Mouse (Mus musculus) heart, embryonic 13.5 days (tissue): ENCODE measurements around the gene Rgp1. TPM values are rescaled to one million over a fixed set of nuclear protein-coding genes. Genes with fewer than 3 reads are reported as not detected.
"Not testable (repeated sequence)": the region's sequence is repeated elsewhere in the genome, so short reads cannot be mapped to it uniquely, and the experiment has no call there.

ENCODE experiments used
- ATAC-seq: fragments of 200-750 bp; cut with Nextera tagmentation; 2 replicates; pipeline ENCODE4 v1.8.0; 2017; ENCODE audit warnings: moderate TSS enrichment; ENCODE audit not compliant: insufficient number of reproducible peaks, low FRiP score, low TSS enrichment; ENCODE audit errors: extremely low read depth
- H3K27ac ChIP-seq: fragments of 300-500 bp; sonication (generic); replicated peaks from 2 replicates; pipeline ENCODE4 v1.5.1; 2015; ENCODE audit warnings: moderate library complexity, mild to moderate bottlenecking, inconsistent platforms
- H3K27me3 ChIP-seq: fragments of 300-500 bp; sonication (generic); replicated peaks from 2 replicates; pipeline ENCODE4 v1.6.1; 2015; ENCODE audit warnings: mild to moderate bottlenecking, inconsistent platforms
- H3K36me3 ChIP-seq: fragments of 300-500 bp; sonication (generic); 2 replicates; pipeline ENCODE4 v1.6.1; 2015; ENCODE audit warnings: mild to moderate bottlenecking, inconsistent platforms
- H3K4me1 ChIP-seq: fragments of 300-500 bp; sonication (generic); 2 replicates; pipeline ENCODE4 v1.6.1; 2015; ENCODE audit warnings: inconsistent platforms
- H3K4me2 ChIP-seq: fragments of 300-500 bp; sonication (generic); 2 replicates; pipeline ENCODE4 v1.6.1; 2015; ENCODE audit warnings: inconsistent platforms, mild to moderate bottlenecking, moderate library complexity
- H3K4me3 ChIP-seq: fragments of 300-500 bp; sonication (generic); 2 replicates; pipeline ENCODE4 v1.5.1; 2015; ENCODE audit warnings: moderate library complexity, mild to moderate bottlenecking, inconsistent platforms
- H3K9ac ChIP-seq: fragments of 300-500 bp; sonication (generic); 2 replicates; pipeline ENCODE4 v1.6.1; 2015; ENCODE audit warnings: inconsistent platforms, mild to moderate bottlenecking, moderate library complexity
- H3K9me3 ChIP-seq: fragments of 300-500 bp; sonication (generic); 2 replicates; pipeline ENCODE4 v1.6.1; 2016; ENCODE audit warnings: inconsistent platforms
- WGBS: fragments of 180-500 bp; shearing (Covaris S2); methylation state at CpG from one replicate; pipeline ENCODE4 v1.1.7; 2015; ENCODE audit warnings: mixed read lengths; 5-methylcytosine and 5-hydroxymethylcytosine counted together
- polyA plus RNA-seq: library from polyadenylated mRNA; unstranded; fragments of >200 nt; fragmentation: Nextera tagmentation; extraction: Ambion mirVana; gene quantifications from 2 replicates; pipeline ENCODE4 v1.2.1, GENCODE M21; 2015

Gene Rgp1
- polyA plus RNA-seq, 1 experiment from 2014 or later: 21.4 TPM

- Histone ChIP-seq H3K4me1 (peaks cover 49% of the 10 kb centered on the region), H3K36me3 (peaks cover 49% of the 10 kb centered on the region)
These were observed 2.9 kb downstream of the Rgp1 start for GRCm38 (mm10) chr4:43581381-43581780.

GRCm38 (mm10) chr4:43582241-43582640, 3.7 kb downstream of the Rgp1 start:
- 89% methylated on average over 5 of the region's 5 CpGs for WGBS

More at GRCm38 (mm10) chr4:43581381-43581780, 2.9 kb downstream of the Rgp1 start:
- H3K27ac ChIP-seq: no peak overlapping the region
- H3K9me3 ChIP-seq: no peaks in the 10 kb centered on the region
- H3K9ac ChIP-seq: no peak overlapping the region
- H3K4me2 ChIP-seq: no peak overlapping the region
- WGBS: 93% methylated on average over 12 of the region's 12 CpGs
- ATAC-seq: no peak
- no peaks in the 10 kb centered on the region for H3K27me3 ChIP-seq
- no peak overlapping the region for H3K4me3 ChIP-seq

GRCm38 (mm10) chr4:43583421-43583820, 4.9 kb downstream of the Rgp1 start:
- ATAC-seq: no peak
- H3K4me2 ChIP-seq: no peak overlapping the region
- 65% methylated on average over 7 of the region's 7 CpGs for WGBS
- H3K27me3 ChIP-seq: no peaks in the 10 kb centered on the region
- no peak overlapping the region for H3K4me3 ChIP-seq
- H3K36me3 ChIP-seq: peaks cover 49% of the 10 kb centered on the region
- H3K4me1 ChIP-seq: peaks cover 42% of the 10 kb centered on the region
- no peak overlapping the region for H3K27ac ChIP-seq
- H3K9ac ChIP-seq: no peak overlapping the region
- H3K9me3 ChIP-seq: no peaks in the 10 kb centered on the region

More at GRCm38 (mm10) chr4:43582241-43582640, 3.7 kb downstream of the Rgp1 start:
- no peak for ATAC-seq
- H3K27ac ChIP-seq: no peak overlapping the region
- no peak overlapping the region for H3K4me3 ChIP-seq
- H3K4me2 ChIP-seq: no peak overlapping the region
- H3K27me3 ChIP-seq: no peaks in the 10 kb centered on the region
- H3K4me1 ChIP-seq: peaks cover 41% of the 10 kb centered on the region
- no peak overlapping the region for H3K9ac ChIP-seq
- no peaks in the 10 kb centered on the region for H3K9me3 ChIP-seq
- H3K36me3 ChIP-seq: peaks cover 49% of the 10 kb centered on the region

- peaks cover 37% of the 10 kb centered on the region for H3K4me1 ChIP-seq
- WGBS: 53% methylated on average over 12 of the region's 12 CpGs
- H3K27ac ChIP-seq: no peak within 1 kb of the TSS
- no peaks in the 10 kb centered on the region for H3K27me3 ChIP-seq
- no peak within 1 kb of the TSS for H3K4me2 ChIP-seq
- ATAC-seq: no peak
- H3K9me3 ChIP-seq: no peaks in the 10 kb centered on the region
- H3K9ac ChIP-seq: no peak within 1 kb of the TSS
- H3K36me3 ChIP-seq: peaks cover 49% of the 10 kb centered on the region
- no peak within 1 kb of the TSS for H3K4me3 ChIP-seq
These were observed 6.2 kb downstream of the Rgp1 start, which contains the start of gene Msmp for GRCm38 (mm10) chr4:43584444-43585416. TSS of gene Msmp (minus strand) at chr4:43584494.

GRCm38 (mm10) chr4:43585682-43586081, 7.2 kb downstream of the Rgp1 start:
- Histone ChIP-seq H3K36me3 (peaks cover 42% of the 10 kb centered on the region), H3K4me2 (no peak overlapping the region), H3K9me3 (no peaks in the 10 kb centered on the region), H3K27ac (no peak overlapping the region), H3K9ac (no peak overlapping the region), H3K4me1 (peaks cover 33% of the 10 kb centered on the region), H3K4me3 (no peak overlapping the region), H3K27me3 (no peaks in the 10 kb centered on the region)
- no peak for ATAC-seq
- 52% methylated on average over 10 of the region's 10 CpGs for WGBS

- no peaks in the 10 kb centered on the region for H3K9me3 ChIP-seq
- no peak overlapping the region for H3K4me3 ChIP-seq
- H3K9ac ChIP-seq: no peak overlapping the region
- H3K27ac ChIP-seq: no peak overlapping the region
- 59% methylated on average over 8 of the region's 8 CpGs for WGBS
- H3K36me3 ChIP-seq: peaks cover 35% of the 10 kb centered on the region
- H3K4me1 ChIP-seq: peaks cover 33% of the 10 kb centered on the region
- ATAC-seq: no peak
- H3K27me3 ChIP-seq: no peaks in the 10 kb centered on the region
- no peak overlapping the region for H3K4me2 ChIP-seq
These were observed 7.9 kb downstream of the Rgp1 start for GRCm38 (mm10) chr4:43586411-43586810.

GRCm38 (mm10) chr4:43587681-43588080, 9.2 kb downstream of the Rgp1 start:
- no peak overlapping the region for H3K4me2 ChIP-seq
- H3K4me3 ChIP-seq: no peak overlapping the region
- no peaks in the 10 kb centered on the region for H3K9me3 ChIP-seq
- H3K27me3 ChIP-seq: no peaks in the 10 kb centered on the region
- H3K27ac ChIP-seq: no peak overlapping the region
- WGBS: 32% methylated on average over 7 of the region's 7 CpGs
- peaks cover 22% of the 10 kb centered on the region for H3K36me3 ChIP-seq
- ATAC-seq: no peak
- H3K4me1 ChIP-seq: peaks cover 33% of the 10 kb centered on the region
- no peak overlapping the region for H3K9ac ChIP-seq

GRCm38 (mm10) chr4:43591543-43591942, 13.0 kb downstream of the Rgp1 start:
- Histone ChIP-seq H3K4me2 (no peak overlapping the region), H3K9ac (no peak overlapping the region), H3K4me3 (no peak overlapping the region), H3K27me3 (no peaks in the 10 kb centered on the region), H3K9me3 (no peaks in the 10 kb centered on the region), H3K27ac (no peak overlapping the region), H3K36me3 (no peaks in the 10 kb centered on the region), H3K4me1 (peaks cover 10% of the 10 kb centered on the region)
- no peak for ATAC-seq
- 50% methylated on average over 5 of the region's 5 CpGs for WGBS

- no peak overlapping the region for H3K27ac ChIP-seq
- no peak overlapping the region for H3K9ac ChIP-seq
- 68% methylated on average over 3 of the region's 3 CpGs for whole genome bisulfite sequencing
- H3K4me2 ChIP-seq: no peak overlapping the region
- H3K27me3 ChIP-seq: no peaks in the 10 kb centered on the region
- H3K36me3 ChIP-seq: no peaks in the 10 kb centered on the region
- H3K9me3 ChIP-seq: no peaks in the 10 kb centered on the region
- no peak overlapping the region for H3K4me3 ChIP-seq
- ATAC-seq: no peak
- peaks cover 10% of the 10 kb centered on the region for H3K4me1 ChIP-seq
These were observed 13.4 kb downstream of the Rgp1 start for GRCm38 (mm10) chr4:43591961-43592360.

GRCm38 (mm10) chr4:43593453-43593852, 14.9 kb downstream of the Rgp1 start:
- no peaks in the 10 kb centered on the region for H3K27me3 ChIP-seq
- no peak overlapping the region for H3K9ac ChIP-seq
- H3K4me3 ChIP-seq: no peak overlapping the region
- 67% methylated on average over 3 of the region's 3 CpGs for WGBS
- H3K27ac ChIP-seq: no peak overlapping the region
- H3K36me3 ChIP-seq: no peaks in the 10 kb centered on the region
- H3K4me1 ChIP-seq: 0 out of 2 replicates have a peak, but pooled peaks cover under 1% of the 10 kb centered on the region
- no peaks in the 10 kb centered on the region for H3K9me3 ChIP-seq
- no peak for ATAC-seq
- H3K4me2 ChIP-seq: no peak overlapping the region

- H3K4me2 ChIP-seq, H3K9ac ChIP-seq, H3K4me3 ChIP-seq, H3K9me3 ChIP-seq, H3K27ac ChIP-seq, ATAC-seq, H3K36me3 ChIP-seq, H3K4me1 ChIP-seq, H3K27me3 ChIP-seq: not testable (repeated sequence)
- 68% methylated on average over 2 of the region's 2 CpGs for WGBS
These were observed 18.1 kb downstream of the Rgp1 start for GRCm38 (mm10) chr4:43596597-43596996.

- ATAC-seq: no peak
- H3K9me3 ChIP-seq: no peaks in the 10 kb centered on the region
- no peak overlapping the region for H3K4me3 ChIP-seq
- H3K27ac ChIP-seq: no peak overlapping the region
- H3K36me3 ChIP-seq: no peaks in the 10 kb centered on the region
- WGBS: 77% methylated on average over 4 of the region's 4 CpGs
- H3K9ac ChIP-seq: no peak overlapping the region
- H3K27me3 ChIP-seq: no peaks in the 10 kb centered on the region
- no peaks in the 10 kb centered on the region for H3K4me1 ChIP-seq
- no peak overlapping the region for H3K4me2 ChIP-seq
These were observed 19.7 kb downstream of the Rgp1 start for GRCm38 (mm10) chr4:43598200-43598599.
